Mouse (Mus musculus): ENCODE measurements at regions not wholly inside any gene's neighbourhood (a gene's known extent, or its start where the extent isn't known, plus 50 kb on each side); places are given as distances from the start of the nearest gene placed in this dataset.

DNA sequence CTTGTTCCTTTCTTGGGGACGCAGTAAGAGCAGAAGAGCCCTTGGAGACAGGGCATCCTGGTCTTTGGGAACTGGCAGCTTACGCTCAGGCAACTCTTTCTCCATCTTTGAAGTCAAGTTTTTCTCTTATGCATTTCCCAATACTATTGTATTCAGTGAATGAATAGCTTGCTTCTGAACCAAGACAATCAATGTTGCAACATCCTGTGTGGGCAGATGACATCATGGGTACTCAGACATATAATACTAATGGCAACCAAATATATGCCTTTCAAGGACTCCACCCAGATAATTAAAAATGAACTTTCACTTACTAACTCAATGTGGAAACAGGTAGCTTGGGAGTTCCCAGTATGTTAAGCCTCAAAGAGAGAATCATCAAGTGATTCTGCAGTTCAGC, 104.6 kb downstream of the Ngf start:
- DNase-seq (ENCODE audit: low spot score in 2 of 2): no peak

DNA sequence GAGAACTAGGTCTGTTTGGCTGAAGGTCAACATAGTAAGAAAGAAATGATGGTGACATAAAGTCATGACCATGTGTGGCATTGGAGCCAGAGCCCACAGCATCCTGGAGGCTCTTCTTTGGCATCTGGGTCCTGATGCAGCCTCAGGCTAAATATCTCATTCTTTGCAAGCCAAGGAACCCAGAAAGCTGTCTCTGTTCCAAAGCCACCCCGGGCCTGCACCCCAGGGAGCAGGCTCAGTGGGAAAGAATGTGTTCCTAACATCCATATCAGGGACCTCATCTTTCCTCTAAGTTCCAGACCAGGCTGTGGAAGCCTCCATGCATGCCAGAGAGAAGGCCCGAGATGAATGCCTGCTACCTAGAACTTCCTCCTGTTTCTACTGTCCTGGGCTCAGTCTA, 107.2 kb downstream of the Ngf start:
- no peak for DNase-seq (ENCODE audit: low spot score in 2 of 2)
- intact Hi-C loops (cut with DNase I): no loop called here

More for the DNA sequence above, 104.6 kb downstream of the Ngf start:
- intact Hi-C loops (cut with DNase I): no loop called here

DNA sequence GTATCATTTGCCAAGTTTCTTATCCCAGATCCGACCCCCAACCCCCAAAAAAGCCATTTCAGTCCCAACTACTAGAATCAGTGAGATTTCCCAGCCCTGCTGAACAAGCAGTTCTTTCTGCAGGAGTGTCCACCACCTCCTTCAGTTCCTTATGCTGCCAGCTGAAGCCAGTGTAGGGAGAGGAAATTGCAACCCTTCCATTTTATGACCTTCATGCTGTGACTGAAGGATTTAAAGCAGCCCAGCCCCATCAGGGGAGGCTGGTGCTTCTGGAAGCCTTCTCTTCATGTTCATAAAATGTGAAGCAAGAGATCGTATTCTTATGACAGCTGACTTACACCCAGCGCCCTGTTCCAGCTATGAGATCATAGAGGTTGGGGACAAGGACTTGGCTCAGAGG, 112.1 kb downstream of the Ngf start:
- intact Hi-C loops (cut with DNase I): no loop called here
- DNase-seq (ENCODE audit: low spot score in 2 of 2): no peak

DNA sequence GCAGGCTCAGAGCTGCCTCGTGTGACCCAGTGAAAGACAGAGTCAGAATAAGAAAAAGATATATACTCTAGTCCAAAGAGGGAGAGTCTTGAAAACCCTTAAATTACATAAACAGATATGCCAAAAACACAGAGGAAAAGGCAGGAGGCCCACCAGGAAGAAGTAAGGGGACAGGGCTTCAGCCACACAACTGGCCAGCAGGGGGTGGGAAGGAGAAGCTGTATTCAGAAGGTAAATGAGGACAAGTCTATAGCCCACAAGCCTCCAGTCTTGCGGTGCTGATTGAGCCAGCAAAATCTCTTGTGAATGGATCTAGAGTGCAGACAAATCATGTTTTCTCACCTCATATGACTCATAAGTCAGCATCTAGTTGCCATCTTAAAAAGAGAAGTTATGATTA, 115.4 kb downstream of the Ngf start:
- intact Hi-C loops (cut with DNase I): no loop called here
- no peak for DNase-seq (ENCODE audit: low spot score in 2 of 2)

DNA sequence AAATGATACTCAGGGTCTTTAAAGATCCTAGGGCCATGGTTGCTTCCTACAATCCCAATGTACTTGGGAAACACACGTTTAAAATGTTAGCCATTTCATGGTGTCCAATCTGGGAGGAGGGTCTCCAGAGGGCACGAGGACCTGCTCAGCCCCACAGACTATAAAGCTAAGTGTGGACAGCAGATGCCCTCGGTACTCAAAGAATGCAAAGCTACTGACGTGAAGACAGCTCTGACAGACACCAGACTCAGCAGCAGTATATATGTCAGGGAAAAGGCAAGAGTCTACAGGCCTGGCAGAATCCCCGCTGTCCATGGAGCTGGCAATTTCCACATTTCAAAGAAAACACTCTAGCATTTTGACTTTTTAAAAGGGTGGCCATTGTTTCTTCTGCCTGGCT, 116.5 kb downstream of the Ngf start:
- no peak for DNase-seq (ENCODE audit: low spot score in 2 of 2)
- intact Hi-C loops (cut with DNase I): no loop called here

DNA sequence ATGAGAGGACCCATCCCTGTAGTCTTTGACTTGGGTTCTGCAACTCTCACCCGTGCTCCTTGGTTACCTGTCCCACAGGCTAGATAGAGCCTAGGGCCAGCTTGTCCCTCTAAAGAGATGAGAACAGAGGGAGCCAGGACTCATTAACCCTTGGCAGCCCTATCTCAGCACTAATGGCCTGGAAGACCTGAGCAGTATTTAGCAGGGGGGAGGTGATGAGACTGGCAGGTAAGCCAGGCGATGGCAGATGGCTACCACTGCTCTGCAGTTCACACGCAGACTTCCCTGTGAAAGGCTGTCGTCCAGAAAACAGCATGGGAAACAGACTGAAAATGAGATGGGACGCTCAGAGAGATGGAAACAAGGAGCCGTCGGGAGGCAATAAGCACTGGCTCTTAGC, 122.3 kb downstream of the Ngf start:
- DNase-seq (ENCODE audit: low spot score in 2 of 2): no peak
- intact Hi-C loops (cut with DNase I): no loop called here

DNA sequence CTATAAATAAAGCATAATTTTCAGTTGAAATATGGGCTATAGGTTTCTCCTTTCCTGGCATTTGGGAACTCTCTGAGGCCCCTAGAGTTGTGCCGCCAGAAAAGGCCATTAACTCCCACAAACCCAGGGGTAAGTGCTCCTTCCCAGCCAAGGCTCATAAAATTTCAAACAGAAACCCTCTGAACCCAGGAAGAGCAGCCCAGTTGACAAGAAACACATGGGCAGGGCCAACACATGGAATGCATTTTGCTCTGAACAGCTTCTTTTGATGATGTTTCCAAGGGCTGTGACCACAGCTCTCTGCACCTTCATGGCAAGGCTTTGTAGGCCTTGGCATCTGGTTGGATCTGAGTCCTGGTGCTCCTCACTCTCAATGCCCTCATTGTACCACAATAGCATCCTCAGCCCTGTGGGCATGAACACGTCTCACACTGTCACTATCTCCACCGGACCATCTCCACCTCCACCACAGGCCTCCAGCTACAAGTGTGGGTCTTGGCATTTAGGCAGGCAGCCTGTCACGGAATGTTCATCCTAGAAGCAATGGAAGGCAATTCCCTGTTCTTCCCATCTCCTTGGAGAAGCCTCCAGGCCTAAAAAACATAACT, 127.3 kb downstream of the Ngf start:
- intact Hi-C loops (cut with DNase I): no loop called here
- DNase-seq (ENCODE audit: low spot score in 2 of 2): no peak

DNA sequence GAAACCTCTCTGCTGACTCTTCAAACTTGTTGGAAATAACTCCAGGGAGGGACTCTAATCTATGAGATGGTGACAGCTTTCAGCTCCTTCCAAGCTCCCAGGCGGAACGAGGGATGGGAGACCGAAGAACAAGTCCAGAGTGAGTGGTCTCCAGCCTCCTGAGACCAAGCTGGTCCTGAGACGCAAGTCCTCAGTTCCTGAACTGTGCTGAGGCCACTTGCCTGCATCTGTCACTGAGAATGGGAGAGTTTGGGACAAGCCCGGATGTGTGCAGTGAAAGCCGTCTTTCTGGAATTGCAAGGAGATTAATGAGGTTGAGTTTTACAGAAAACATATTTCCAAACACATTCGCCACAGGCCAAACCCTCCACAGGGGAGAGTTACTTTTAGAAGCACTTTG, 129.3 kb downstream of the Ngf start:
- DNase-seq (ENCODE audit: low spot score in 2 of 2): no peak
- intact Hi-C loops (cut with DNase I): no loop called here

DNA sequence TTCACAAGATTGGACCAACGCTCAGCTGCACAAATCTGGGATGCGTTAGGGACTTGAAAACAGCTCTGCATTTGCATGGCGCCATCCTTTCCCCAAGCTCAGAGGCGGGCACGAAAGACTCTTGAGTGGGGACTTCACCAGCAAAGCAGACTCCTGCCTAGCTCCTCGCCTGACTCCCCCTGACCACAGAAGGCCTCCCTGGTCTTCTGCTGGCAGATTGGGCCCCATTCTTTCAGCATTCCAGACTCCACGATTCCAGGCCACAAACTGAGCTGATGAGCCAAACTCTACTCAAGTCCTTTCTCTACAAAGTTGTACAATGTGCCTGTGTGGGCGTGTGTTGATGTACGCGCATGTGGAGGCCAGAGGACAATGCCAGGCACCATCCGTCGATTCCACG, 131.6 kb upstream of the Tspan2 start:
- DNase-seq (ENCODE audit: low spot score in 2 of 2): no peak
- intact Hi-C loops (cut with DNase I): no loop called here

DNA sequence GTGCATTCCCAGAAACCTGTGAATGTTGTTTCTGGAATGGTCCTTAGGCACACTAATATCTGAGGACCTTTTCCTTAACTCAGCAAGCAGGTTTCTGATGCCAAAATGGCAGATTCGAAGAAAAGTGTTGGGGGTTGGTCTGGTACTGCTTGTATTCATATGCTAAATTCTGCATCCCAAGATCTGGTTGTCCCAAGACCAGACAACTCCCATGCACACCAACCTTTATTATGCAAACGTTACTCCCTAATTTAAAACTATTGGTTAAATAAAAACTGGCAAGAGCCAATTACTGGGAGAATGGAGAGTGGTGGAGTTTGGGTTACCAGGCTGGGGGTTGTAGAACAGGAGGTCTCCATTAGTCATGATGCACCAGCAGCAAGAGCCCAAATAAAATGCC, 129.0 kb upstream of the Tspan2 start:
- no peak for DNase-seq (ENCODE audit: low spot score in 2 of 2)
- intact Hi-C loops (cut with DNase I): no loop called here

DNA sequence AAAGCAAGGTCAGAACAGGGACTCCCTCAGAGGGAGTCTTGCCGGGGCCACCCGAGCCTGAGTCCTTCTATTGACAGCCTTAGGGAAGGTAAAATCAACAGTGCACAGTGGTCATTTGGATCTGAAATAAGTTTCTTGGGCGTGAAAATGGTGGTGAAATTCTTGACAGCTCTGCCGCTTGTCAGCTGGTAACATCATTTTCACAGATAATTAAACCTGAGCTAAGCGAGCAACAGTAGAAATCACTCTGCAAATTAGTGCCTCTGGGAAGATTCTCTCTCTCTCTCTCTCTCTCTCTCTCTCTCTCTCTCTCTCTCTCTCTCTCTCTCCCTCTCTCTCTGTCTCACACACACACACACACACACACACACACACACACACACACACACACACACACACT, 123.4 kb upstream of the Tspan2 start:
- no peak for DNase-seq (ENCODE audit: low spot score in 2 of 2)
- intact Hi-C loops (cut with DNase I): no loop called here

DNA sequence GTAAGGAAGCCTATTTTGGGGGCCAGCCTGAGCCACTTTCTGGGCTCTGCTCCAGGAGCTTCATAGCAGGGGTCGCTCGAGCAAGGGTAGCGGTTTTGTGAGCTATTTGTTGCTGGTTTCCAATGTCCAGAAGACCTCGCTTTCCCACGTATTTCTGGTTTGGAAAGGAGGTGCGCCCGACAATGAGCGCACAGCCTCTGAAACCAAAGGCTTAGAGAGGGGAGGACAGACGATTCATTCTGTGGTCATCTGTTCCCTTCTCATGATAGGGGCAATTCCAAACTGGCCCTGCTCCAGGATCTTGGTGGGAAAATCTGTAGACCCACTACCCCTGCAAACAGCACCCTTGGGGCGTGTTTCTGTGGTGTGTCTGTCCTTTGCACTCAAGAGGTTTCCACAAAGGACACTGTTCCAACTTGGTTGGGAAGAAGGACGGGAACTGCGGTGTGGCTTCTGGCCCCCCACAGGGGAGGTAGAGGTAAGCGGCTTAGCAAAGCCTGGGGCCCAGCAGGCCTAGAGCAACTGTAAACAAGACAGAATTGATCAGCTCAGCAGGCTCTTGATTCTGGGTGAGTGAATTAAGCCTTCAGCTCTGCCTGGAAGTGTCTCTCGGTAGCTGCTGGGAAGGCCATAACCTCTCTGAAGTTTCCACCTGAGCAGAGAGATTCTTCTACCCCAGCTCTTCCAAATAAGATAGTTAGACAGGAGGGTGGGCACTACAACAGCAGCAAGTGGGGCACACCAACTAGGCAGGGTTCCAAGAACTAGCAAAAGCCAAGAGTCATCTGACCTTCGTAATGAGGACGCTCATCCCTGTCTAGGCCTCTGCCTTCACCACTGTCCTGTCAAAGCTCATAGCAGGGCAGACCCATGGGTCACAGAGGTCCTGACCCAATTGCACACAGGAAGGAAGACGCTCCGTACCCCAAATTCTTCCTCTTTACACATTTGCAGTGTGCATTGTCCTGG, 122.6 kb upstream of the Tspan2 start:
- intact Hi-C loops (cut with DNase I): no loop called here

DNA sequence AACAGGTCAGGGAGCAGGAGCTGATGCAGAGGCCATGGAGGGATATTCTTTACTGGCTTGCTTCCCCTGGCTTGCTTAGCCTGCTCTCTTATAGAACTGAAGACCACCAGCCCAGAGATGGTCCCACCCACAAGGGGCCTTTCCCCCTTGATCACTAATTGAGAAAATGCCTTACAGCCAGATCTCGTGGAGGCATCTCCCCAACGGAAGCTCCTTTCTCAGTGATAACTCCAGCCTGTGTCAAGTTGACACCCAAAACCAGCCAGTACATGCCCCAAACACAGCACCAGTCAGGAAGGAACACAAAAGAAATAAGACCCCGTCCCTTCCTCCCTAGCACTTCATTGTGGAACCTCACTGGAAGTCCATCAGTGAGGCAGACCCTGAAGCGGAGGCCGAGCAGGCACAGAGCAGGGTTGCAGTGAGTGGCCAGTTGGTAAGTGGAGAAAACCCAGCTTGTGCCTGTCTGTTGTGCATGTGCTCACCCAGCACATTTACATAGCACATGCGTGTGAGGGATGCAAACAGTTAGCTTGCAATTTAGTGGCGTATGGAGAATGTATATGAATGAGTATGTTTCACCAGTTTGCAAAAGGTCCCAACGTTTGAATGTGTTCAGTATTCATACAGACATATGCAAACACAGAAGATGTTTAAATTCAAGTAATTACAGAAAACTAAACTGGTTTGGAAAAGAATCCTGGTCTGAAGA, 114.5 kb upstream of the Tspan2 start:
- intact Hi-C loops (cut with DNase I): no loop called here
- no peak for DNase-seq (ENCODE audit: low spot score in 2 of 2)

More for the DNA sequence above, 122.6 kb upstream of the Tspan2 start:
- no peak for DNase-seq (ENCODE audit: low spot score in 2 of 2)

DNA sequence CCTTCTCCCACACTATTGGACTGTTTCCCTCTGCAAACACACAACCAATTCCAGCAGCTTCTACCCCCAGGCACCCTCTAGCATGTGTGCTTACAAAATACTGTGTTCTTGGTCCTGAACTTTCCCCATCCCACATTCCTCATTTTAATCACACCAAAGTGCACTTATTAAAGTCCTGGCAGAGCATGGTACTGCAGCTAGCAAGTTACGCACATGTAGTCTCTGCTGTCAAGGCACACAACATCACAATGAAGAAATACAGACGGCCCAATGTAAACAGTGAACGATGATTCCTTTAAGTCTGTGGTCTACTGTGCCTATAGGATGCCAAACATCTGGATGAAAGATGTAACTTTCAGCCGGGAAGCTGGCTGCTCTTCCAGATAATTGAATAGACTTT, 98.3 kb upstream of the Tspan2 start:
- DNase-seq (ENCODE audit: low spot score in 2 of 2): no peak
- intact Hi-C loops (cut with DNase I): no loop called here

DNA sequence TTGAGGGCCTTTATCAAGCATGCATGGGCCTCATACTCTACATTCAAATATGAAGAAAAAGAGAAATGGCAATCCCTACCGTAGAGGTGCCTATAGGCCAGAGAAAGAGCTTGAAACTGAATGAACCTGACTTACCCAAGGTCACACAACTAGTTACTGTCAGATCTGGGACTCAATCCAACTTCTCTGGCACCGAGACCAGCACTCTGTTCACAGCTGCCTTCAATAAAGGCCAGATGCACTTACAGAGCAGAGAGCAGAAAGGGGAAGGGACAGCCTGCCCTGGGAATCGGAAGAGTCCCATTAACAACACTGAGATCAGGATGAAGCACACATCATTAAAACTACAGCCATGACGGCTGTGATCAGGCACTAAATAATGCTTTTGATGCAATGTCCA, 97.7 kb upstream of the Tspan2 start:
- DNase-seq (ENCODE audit: low spot score in 2 of 2): no peak
- intact Hi-C loops (cut with DNase I): no loop called here

DNA sequence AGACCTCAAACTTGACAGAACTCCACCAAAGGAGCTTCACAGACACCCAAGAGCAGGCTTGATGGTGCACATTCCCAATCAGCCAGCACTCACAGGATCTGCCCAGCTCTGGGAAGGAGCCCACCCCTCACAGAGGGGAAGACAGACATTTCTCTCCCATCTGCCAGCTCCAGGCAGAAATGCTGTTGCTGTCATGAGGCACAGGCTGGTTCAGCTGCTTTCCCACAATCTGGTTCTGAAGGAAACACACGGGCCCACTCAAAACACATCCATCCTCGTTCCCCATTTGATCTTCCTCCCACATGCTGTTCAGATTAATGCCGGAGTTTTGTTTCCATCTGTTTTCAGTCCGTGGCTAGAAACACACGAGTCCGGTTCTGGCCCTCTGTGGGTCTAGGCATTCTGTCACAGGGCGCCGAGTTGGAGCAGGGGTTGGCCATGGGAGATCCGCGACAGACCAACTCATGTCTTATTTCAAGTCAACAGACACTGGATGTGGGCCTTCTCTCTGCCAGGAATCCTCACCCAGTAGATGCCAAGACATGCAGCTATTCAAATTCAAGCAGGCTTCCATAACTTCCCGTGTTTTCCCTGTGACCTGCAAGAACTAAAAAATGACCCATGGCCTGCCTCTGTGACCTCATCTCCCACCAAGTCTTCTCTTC, 89.9 kb upstream of the Tspan2 start:
- intact Hi-C loops (cut with DNase I): no loop called here
- DNase-seq (ENCODE audit: low spot score in 2 of 2): peak; percentile 46 to 47

DNA sequence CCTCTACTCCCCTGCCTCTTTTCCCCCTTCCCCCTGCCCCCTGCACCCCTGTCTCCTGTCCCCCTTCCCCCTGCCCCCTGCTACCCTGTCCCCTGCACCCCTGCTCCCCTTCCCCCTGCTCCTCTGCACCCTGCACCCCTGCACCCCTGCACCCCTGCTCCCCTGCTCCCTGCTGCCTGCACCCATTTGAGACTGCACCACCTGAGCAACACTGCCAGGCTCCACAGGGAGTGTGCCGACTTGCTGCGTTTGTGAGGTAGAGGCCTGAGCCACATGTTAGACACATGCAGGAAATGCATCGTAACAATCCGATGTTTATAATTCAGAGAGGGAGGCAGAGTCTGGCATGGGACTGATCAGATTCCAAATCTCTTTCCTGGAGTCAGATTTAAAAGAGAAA, 85.9 kb upstream of the Tspan2 start:
- intact Hi-C loops (cut with DNase I): no loop called here
- no peak for DNase-seq (ENCODE audit: low spot score in 2 of 2)

DNA sequence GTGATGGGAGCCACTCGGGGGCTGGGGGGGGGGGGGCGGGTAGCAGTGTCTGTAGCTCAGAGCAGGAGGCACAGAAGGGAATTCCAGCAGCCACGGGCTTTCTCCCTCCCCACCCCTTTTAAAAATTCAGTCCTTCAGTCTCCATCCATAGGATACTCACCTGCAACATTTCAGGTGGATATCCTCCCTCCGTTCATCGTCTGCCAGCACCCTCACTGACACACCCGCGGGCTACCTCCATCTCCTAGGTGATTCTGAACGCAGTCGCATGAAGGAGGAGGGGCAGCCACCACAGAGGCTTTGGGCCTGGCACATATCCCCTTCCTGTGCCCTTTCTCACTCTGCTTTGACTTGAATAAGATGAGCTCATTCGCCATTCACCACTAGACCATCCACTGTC, 79.4 kb upstream of the Tspan2 start:
- no peak for DNase-seq (ENCODE audit: low spot score in 2 of 2)
- intact Hi-C loops (cut with DNase I): no loop called here

DNA sequence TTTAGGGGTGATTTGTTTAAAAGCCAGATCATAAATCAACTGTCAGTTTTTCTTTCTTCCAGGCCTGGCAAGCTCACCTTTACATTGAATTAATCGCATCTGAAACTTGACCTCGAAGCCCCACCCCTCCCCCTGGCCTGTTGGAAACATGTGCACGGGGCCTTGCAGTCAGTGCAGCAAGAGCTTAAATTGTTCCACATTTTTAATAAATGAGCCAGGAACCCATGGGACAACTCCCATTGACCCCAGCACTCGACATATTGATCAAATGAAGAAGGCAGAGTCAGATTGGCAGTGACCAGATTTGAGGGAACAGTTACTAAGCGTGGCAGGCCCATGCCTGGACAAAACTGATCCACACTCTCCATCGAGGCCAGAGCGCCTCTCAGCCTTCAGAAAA, 77.2 kb upstream of the Tspan2 start:
- DNase-seq (ENCODE audit: low spot score in 2 of 2): no peak
- intact Hi-C loops (cut with DNase I): no loop called here

DNA sequence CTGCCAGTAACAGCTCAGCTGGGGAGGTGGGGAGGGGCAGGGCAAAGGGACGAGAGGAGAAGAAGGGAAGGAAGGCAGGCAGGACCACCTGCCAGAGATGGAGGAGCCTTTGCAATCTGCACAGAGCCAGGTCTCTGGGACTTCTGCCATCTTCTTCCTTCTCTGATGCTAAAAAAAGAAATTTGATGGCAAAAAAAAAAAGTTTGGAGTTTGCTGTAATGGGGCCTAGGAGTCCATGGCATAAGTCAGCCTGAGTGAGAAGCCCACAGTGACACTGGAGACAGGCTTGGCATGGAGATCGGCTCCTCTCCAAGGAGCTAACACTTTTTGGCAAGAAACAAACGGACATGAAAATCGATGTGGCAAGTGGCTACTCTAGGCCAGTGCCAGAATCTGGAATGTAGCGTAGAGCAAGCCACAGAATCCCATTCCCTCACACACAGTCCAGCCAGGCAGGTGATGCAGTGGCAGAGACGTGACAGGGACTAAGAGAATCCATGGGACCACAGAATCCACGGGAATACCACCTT, 76.7 kb upstream of the Tspan2 start:
- intact Hi-C loops (cut with DNase I): no loop called here
- DNase-seq (ENCODE audit: low spot score in 2 of 2): no peak
